Mouse (Mus musculus): Measurements from ENCODE around the gene Slc7a14. TPM values are rescaled to one million over a fixed set of nuclear protein-coding genes. Genes with fewer than 3 reads are reported as not detected.
A peak's percentile ranks its signal among the peaks of the same experiment; 100 is the strongest.

Slc7a14 gene
- 3.0 and 3.2 TPM in 2 replicates for polyA plus RNA-seq (2015; fragmentation: Nextera tagmentation; extraction: Ambion mirVana)

DNA sequence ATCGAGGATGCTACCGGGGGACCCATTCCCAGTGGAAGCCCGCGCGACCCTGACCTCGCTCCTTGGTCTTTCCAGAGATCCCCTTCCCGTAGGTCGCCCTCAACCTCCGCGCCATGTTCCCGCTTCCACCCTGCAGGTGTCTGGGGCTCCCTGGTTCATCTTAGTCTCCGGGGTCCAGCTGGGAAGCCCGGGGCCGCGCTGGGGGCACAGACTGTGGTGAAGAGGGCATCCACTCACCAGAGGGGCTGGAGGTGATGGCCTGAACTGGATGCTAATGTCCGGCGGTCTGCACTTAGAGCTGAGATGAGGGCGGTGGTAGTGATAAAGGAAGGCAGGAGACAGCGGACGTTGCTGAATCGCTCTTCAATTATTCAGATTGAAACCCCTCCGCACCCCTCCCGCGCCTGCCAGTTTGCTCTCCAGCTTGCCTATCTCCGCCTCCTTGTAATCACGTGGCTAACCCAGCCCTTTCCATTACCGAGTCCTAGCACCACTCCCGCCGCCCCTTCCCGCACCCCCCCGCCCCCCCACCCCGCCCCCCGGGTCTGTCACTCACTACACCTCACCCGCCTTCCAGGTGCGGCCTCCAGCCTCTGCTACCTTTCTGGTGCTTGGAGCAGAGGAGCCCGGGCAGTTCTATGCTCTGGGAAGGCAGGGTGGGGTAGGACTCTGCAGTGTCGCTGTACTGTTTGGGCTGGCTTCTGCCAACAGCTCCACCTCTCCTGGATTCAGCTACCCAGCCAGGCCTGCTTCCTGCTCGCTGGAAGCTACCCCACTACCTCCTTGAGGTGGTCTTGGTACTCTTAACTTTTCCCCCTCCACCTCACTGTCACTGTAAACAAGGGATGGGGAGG, at the start of gene Slc7a14:
Slc7a14 (minus strand) TSS at position 445 of the 854 bp plus-strand sequence.
- WGBS: under 1% methylated on average over 31 of the region's 38 CpGs
- H3K4me2 ChIP-seq (replicated peaks): peak within 1 kb of the TSS; percentile 85
- H3K9ac ChIP-seq (replicated peaks): peak within 1 kb of the TSS; percentile 80
- peak within 1 kb of the TSS; percentile 64; the same call in 1 of the 2 replicates for H3K27ac ChIP-seq
- H3K27me3 ChIP-seq: peaks cover 24% of the 10 kb centered on the region
- peak within 1 kb of the TSS; percentile 63 for H3K4me3 ChIP-seq (replicated peaks)
- no peaks in the 10 kb centered on the region for H3K9me3 ChIP-seq
- peaks cover 13% of the 10 kb centered on the region; the same call in 1 of the 2 replicates for H3K4me1 ChIP-seq (replicated peaks)
- no peaks in the 10 kb centered on the region for H3K36me3 ChIP-seq
- ATAC-seq: peak; percentile 94

DNA sequence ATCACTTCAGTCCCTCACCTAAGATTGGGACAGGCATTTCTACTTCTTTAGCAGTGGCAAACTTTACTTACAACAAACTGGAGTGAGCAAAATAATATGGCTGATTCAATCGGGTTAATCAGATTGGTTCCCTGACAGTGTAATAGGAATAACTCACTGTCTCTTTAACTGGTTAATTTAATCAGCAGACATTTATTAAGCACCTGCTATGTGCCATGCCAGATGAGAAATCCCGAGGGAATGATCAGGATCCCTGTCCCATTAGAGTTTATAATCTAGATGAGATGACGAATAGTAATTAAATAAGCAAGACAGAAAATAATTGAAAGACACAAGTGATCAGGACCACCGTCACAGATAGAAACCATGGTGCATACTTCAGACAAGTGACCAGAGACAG, 36.4 kb upstream of the Slc7a14 start:
- Histone ChIP-seq H3K4me1 (replicated peaks) (no peaks in the 10 kb centered on the region), H3K9me3 (no peaks in the 10 kb centered on the region), H3K4me2 (replicated peaks) (no peak overlapping the region), H3K36me3 (no peaks in the 10 kb centered on the region), H3K9ac (replicated peaks) (no peak overlapping the region), H3K27me3 (no peaks in the 10 kb centered on the region), H3K27ac (no peak overlapping the region), H3K4me3 (replicated peaks) (no peak overlapping the region)
- ATAC-seq: no peak
- WGBS: 79% methylated on average over 4 of the region's 4 CpGs

- no peaks in the 10 kb centered on the region for H3K27me3 ChIP-seq
- H3K9me3 ChIP-seq: no peaks in the 10 kb centered on the region
- H3K4me3 ChIP-seq (replicated peaks): no peak overlapping the region
- H3K4me2 ChIP-seq (replicated peaks): no peak overlapping the region
- WGBS: 82% methylated on average over 4 of the region's 4 CpGs
- H3K9ac ChIP-seq (replicated peaks): no peak overlapping the region
- H3K27ac ChIP-seq: no peak overlapping the region
- no peaks in the 10 kb centered on the region for H3K36me3 ChIP-seq
- H3K4me1 ChIP-seq (replicated peaks): no peaks in the 10 kb centered on the region
- no peak for ATAC-seq
Measured at GRCm38 (mm10) chr3:31345766-31346165, 35.6 kb upstream of the Slc7a14 start.

DNA sequence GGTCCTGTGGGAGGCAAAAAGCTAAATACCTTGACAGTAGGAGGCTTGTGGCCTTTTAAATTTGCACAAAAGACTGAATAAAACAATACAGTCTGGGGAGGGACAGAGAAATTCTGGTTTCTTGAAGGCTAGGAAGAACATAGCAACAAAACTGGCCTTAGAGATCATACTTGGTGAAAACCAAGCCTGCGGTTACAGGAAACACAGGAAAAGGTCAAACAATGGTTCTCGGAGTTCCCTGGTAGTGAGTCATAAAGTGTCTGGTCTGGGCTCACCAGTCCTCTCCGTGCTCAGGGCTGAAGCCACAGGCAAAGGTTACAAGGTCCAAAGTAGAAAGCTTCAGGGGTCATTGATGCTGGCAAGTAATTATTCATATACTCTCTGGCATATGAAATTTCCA, 29.1 kb upstream of the Slc7a14 start:
- Histone ChIP-seq H3K4me1 (replicated peaks) (no peaks in the 10 kb centered on the region), H3K4me3 (replicated peaks) (no peak overlapping the region)
- ATAC-seq: no peak

GRCm38 (mm10) chr3:31328237-31328836, 18.2 kb upstream of the Slc7a14 start:
- Histone ChIP-seq H3K36me3 (no peaks in the 10 kb centered on the region), H3K27ac (no peak overlapping the region), H3K4me2 (replicated peaks) (no peak overlapping the region), H3K9ac (replicated peaks) (no peak overlapping the region), H3K4me1 (replicated peaks) (no peaks in the 10 kb centered on the region), H3K4me3 (replicated peaks) (no peak overlapping the region), H3K27me3 (no peaks in the 10 kb centered on the region), H3K9me3 (no peaks in the 10 kb centered on the region)
- 81% methylated on average over 7 of the region's 7 CpGs for WGBS
- no peak for ATAC-seq

More for the DNA sequence above, 29.1 kb upstream of the Slc7a14 start:
- H3K36me3 ChIP-seq: no peaks in the 10 kb centered on the region
- no peak overlapping the region for H3K4me2 ChIP-seq (replicated peaks)
- WGBS: 84% methylated on average over 3 of the region's 3 CpGs
- H3K9ac ChIP-seq (replicated peaks): no peak overlapping the region
- H3K27me3 ChIP-seq: no peaks in the 10 kb centered on the region
- H3K9me3 ChIP-seq: no peaks in the 10 kb centered on the region
- H3K27ac ChIP-seq: no peak overlapping the region

GRCm38 (mm10) chr3:31327791-31328190, 17.6 kb upstream of the Slc7a14 start:
- Histone ChIP-seq H3K36me3 (no peaks in the 10 kb centered on the region), H3K4me2 (replicated peaks) (no peak overlapping the region), H3K27me3 (no peaks in the 10 kb centered on the region), H3K4me1 (replicated peaks) (no peaks in the 10 kb centered on the region), H3K4me3 (replicated peaks) (no peak overlapping the region), H3K9me3 (no peaks in the 10 kb centered on the region), H3K27ac (no peak overlapping the region), H3K9ac (replicated peaks) (no peak overlapping the region)
- ATAC-seq: no peak
- 93% methylated on average over 5 of the region's 5 CpGs for WGBS

- Histone ChIP-seq H3K4me2 (replicated peaks) (no peak overlapping the region), H3K9me3 (no peaks in the 10 kb centered on the region), H3K4me3 (replicated peaks) (no peak overlapping the region), H3K9ac (replicated peaks) (no peak overlapping the region), H3K27me3 (no peaks in the 10 kb centered on the region), H3K36me3 (no peaks in the 10 kb centered on the region), H3K4me1 (replicated peaks) (no peaks in the 10 kb centered on the region), H3K27ac (no peak overlapping the region)
- WGBS: 68% methylated on average over 3 of the region's 3 CpGs
- ATAC-seq: peak; percentile 34; the same call in 1 of the 2 replicates
Measured at GRCm38 (mm10) chr3:31324231-31324654, 14.1 kb upstream of the Slc7a14 start.

DNA sequence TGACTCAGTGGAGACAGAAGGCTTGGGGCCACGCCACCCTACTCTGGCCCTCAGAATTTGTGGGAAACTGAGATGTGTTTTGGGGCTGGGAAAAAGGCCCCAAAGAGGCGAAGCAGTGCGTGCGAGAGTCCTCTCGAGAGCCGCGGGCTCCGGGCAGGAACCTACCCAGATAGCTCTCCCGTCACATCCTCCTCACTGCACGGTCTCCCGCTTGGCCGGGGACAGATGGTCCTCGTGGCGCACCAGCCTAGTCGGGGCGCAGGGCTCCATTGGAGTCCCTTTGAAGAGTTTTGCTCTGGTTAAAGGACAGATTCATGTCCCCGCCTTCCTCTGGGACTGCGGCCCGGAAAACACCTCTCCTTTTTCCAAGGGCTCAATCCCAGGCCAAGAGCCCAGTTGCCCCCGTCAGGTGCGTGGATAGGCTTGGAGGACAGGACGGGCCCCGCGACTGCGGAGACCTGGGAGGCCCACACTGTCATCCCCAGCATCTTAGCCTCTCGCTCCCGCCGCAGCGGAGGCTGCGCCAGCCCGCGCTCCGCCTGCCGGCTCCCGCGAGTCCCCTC, 726 bp downstream of the Slc7a14 start:
- peak; percentile 73 for ATAC-seq
- H3K27ac ChIP-seq: peak overlapping the region; percentile 64; the same call in 1 of the 2 replicates
- H3K4me2 ChIP-seq (replicated peaks): peak overlapping the region; percentile 85
- H3K4me3 ChIP-seq (replicated peaks): peak overlapping the region; percentile 63
- peak overlapping the region; percentile 80 for H3K9ac ChIP-seq (replicated peaks)
- under 1% methylated on average over 36 of the region's 36 CpGs for WGBS
- H3K36me3 ChIP-seq: no peaks in the 10 kb centered on the region
- H3K9me3 ChIP-seq: no peaks in the 10 kb centered on the region
- H3K4me1 ChIP-seq (replicated peaks): peaks cover 13% of the 10 kb centered on the region; the same call in 1 of the 2 replicates
- peaks cover 24% of the 10 kb centered on the region for H3K27me3 ChIP-seq

GRCm38 (mm10) chr3:31308906-31309305, 1.3 kb downstream of the Slc7a14 start:
- Histone ChIP-seq H3K4me2 (replicated peaks) (peak overlapping the region; percentile 85), H3K27ac (no peak overlapping the region), H3K4me1 (replicated peaks) (peaks cover 13% of the 10 kb centered on the region; the same call in 1 of the 2 replicates), H3K4me3 (replicated peaks) (peak overlapping the region; percentile 63), H3K36me3 (no peaks in the 10 kb centered on the region), H3K9me3 (no peaks in the 10 kb centered on the region), H3K27me3 (peaks cover 24% of the 10 kb centered on the region), H3K9ac (replicated peaks) (peak overlapping the region; percentile 80)
- WGBS: 2% methylated on average over 14 of the region's 14 CpGs
- 0 out of 2 replicates have a peak, but pooled peaks have one; percentile 1 for ATAC-seq

DNA sequence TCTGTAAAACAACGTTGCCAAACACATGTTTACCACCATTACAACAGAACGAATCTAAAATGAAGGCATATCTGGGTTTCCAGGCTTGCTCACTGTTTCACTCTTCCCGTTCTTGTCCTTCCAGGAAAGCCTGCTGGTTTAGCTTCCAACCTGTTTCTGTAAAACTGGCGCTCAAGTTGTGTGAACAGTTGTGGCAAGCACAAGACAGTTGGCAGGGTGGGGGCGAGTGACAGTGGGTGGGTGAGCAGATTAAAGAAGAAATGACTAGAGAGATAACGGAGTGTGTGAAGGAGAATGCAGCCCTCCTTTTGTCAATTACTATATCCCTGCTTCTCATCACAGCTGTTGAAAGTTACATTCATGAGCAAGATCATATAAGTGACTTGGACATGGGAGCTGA, 2.2 kb downstream of the Slc7a14 start:
- H3K4me3 ChIP-seq (replicated peaks): no peak overlapping the region
- no peak overlapping the region for H3K9ac ChIP-seq (replicated peaks)
- H3K36me3 ChIP-seq: no peaks in the 10 kb centered on the region
- WGBS: 78% methylated on average over 6 of the region's 6 CpGs
- H3K27ac ChIP-seq: no peak overlapping the region
- peaks cover 13% of the 10 kb centered on the region; the same call in 1 of the 2 replicates for H3K4me1 ChIP-seq (replicated peaks)
- H3K9me3 ChIP-seq: no peaks in the 10 kb centered on the region
- no peak for ATAC-seq
- no peak overlapping the region for H3K4me2 ChIP-seq (replicated peaks)
- H3K27me3 ChIP-seq: peaks cover 24% of the 10 kb centered on the region

DNA sequence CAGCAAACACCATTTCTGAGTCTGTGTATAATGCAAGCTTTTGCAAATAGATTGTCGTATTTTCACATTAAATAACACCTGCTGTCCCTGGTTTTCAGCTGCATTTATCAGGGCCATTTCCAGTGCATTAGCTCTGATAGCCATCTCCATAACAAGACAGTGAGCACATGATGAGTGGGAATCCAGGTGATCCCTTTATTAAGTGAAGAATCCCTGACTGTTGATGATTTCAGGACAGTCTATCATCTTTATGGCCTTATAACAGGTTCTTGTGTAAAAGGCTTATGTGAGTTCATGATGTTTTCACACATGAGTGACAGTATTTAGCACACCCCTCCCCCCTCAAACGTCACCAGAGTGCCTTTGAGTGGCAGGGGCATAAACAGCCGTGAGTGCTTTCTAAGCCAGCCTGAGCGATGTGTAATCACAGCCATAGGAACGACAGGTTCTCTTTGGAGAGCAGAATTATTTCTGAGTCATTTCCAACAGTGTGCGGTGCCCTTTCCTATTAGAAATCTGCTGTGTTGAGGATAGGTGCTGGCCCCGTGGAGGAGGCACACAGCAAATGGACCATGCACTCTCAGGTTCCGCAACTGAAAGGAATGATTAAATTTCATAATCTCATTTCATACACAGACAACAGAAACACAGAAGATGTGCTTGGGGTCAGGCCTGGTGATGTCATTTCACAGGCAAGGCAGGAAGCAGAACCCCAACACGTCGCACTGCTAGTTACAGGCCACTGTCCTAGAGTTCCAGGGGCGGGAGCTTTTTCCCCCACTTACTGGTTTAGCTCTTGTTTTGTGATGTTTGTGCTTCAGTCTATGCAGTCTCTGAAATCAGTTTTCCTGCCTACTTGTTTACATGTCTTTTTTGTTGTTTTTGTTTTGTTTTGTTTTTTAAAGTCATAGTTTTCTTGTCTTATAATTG, 18.2 kb downstream of the Slc7a14 start:
- ATAC-seq: peak; percentile 75
- H3K27me3 ChIP-seq: no peaks in the 10 kb centered on the region
- no peaks in the 10 kb centered on the region for H3K9me3 ChIP-seq
- H3K27ac ChIP-seq: no peak overlapping the region
- no peaks in the 10 kb centered on the region for H3K36me3 ChIP-seq
- no peak overlapping the region for H3K4me3 ChIP-seq (replicated peaks)
- WGBS: 66% methylated on average over 11 of the region's 11 CpGs
- H3K4me1 ChIP-seq (replicated peaks): no peaks in the 10 kb centered on the region
- H3K4me2 ChIP-seq (replicated peaks): no peak overlapping the region
- H3K9ac ChIP-seq (replicated peaks): no peak overlapping the region

Measured in midbrain, embryonic 13.5 days (tissue).